Mouse (Mus musculus) urinary bladder, postnatal 25 days (tissue): ENCODE measurements around the gene Mterf2.
A peak's percentile ranks its signal among the peaks of the same experiment; 100 is the strongest.

Source experiments
- DNase-seq: peaks from one replicate; pipeline ENCODE4 v3.0.0; 2022; ENCODE audit warnings: low spot score

Gene Mterf2

GRCm38 (mm10) chr10:85127395-85128287 is at the start of gene Mterf2:
Mterf2 (minus strand) TSS chr10:85128027.
- DNase-seq = peak; percentile 69

GRCm38 (mm10) chr10:85176640-85177039 is 48.8 kb upstream of the Mterf2 start:
- DNase-seq = no peak

DNA sequence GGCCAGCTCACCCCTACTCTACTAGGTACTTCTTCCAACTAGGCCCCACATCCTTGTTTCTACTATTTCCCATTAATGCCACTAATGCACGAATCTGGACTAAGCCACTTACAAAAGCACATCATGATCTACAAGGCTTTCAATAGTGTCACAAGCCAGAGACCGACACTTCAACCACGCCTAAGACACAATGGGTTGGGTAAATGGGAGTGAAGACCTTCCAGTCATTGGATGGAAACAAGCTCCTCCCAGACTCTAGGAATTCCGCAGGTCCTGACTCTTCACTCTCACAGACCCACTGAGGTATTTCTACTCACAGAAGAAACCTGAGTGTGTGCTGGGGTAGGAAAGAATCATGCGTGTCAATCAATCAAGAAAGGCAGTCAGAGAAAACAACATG is 37.5 kb upstream of the Mterf2 start:
- no peak for DNase-seq

- DNase-seq = no peak
Observed at GRCm38 (mm10) chr10:85164791-85165190, 37.0 kb upstream of the Mterf2 start.

DNA sequence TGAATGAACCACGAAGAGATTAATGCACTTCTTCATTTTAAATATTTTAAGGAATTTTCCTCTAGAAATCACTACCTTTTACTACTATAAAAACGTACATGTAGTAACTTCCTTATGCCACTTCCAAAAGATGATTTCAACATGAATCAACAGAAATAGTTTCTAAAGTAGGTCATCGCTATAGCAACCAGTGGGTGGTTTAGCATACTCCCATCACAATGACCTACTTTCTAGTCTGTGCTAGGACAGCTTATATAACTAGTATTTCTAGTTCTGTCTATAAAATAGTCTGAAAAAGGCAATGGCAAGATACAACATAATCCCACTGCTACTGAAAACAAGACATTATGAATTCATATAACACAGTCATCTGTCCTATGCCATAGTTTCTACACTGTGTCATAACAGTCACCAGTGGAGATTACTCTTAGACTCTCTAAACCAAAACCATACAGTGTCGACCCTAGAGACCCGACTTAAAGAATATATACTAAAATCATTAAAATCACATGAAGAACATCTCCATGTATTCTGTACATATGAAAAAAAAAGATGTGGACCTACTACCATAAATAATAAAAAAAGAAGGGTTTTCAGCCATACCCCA is 34.0 kb upstream of the Mterf2 start:
- DNase-seq = no peak

DNA sequence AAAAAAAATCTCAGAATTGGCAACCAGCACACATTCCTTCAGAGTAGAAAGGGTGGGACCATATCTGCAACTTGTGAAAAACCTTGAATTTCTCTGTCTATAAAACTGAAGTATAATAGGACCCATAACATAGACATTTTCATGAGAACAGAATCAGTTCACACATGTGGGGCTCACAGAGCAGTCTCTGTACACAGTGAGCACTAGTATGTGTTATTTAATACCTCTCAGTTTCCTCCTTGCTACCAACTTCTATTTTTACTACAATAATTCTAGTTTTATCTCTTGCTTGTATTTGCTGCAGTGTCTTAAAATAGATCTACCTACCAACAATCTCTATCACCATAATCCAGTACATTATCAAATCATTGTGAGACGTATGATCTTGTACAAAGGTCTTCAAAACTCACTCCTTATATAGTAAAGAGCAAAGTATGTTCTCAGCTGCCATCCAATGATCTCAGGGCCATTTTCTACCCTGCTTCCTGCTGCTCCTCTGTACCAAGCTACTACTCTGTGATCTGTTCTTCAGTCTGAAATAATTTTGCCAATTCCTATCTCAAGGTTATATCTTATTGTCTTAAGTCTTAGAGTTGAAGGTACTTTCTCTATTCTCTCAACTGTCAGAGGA is 32.3 kb upstream of the Mterf2 start:
- no peak for DNase-seq

- no peak for DNase-seq
Observed at GRCm38 (mm10) chr10:85157451-85157850, 29.6 kb upstream of the Mterf2 start.

DNA sequence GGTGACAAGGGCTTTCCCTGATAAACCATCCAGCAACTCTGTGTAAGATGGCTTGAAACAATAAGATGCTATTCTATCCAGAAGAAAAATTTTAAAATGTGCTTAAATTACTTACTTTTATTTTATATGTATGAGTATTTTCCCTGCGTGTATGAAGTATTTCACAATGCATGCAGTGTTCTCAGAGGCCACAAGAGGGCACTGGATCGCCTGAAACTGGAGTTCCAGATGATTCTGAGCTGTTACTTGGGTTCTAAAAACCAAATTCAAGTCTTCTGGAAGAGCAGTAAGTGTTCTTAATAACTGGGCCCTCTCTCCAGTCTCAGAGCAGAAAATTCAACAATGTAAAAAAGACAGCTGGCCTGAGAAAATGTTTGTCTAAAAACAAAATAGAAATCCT is 26.4 kb upstream of the Mterf2 start:
- DNase-seq = peak; percentile 50

GRCm38 (mm10) chr10:85149226-85149625 is 21.4 kb upstream of the Mterf2 start:
- DNase-seq = no peak

DNA sequence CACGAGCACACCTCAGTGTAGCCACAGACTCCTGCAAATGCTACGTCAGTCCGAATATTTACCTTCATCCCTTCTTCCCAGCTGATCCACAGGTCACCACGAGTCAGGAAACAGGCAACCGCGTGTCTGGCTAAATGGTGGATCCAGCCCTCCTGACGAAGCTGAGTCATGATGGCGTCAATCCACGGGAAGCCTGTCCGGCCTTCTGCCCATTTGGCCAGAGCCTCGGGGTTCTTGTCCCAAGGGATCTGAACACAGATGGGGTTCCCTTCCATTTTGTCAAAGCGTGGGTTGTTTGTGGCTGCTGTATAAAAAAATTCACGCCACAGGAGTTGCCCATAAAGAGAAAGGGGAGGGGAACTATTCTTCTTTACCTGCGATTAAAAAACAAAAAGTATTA is 18.5 kb upstream of the Mterf2 start:
- DNase-seq = no peak

- no peak for DNase-seq
Observed at GRCm38 (mm10) chr10:85141465-85141864, 13.6 kb upstream of the Mterf2 start.

GRCm38 (mm10) chr10:85136573-85136972 is 8.7 kb upstream of the Mterf2 start:
- no peak for DNase-seq

GRCm38 (mm10) chr10:85128453-85128852 is 626 bp upstream of the Mterf2 start:
- peak; percentile 16 for DNase-seq

- no peak for DNase-seq
Observed at GRCm38 (mm10) chr10:85125184-85125583, 2.6 kb downstream of the Mterf2 start.

- DNase-seq = no peak
Observed at GRCm38 (mm10) chr10:85114409-85114808, 13.4 kb downstream of the Mterf2 start.

- DNase-seq = peak; percentile 8
Observed at GRCm38 (mm10) chr10:85103085-85103885, 24.5 kb downstream of the Mterf2 start.

GRCm38 (mm10) chr10:85102247-85103084 is 25.4 kb downstream of the Mterf2 start, which contains the start of the genes Fhl4 and Tmem263:
Fhl4 (minus strand) TSS chr10:85102495.
Tmem263 (plus strand) TSS chr10:85102627.
- DNase-seq = peak; percentile 67

DNA sequence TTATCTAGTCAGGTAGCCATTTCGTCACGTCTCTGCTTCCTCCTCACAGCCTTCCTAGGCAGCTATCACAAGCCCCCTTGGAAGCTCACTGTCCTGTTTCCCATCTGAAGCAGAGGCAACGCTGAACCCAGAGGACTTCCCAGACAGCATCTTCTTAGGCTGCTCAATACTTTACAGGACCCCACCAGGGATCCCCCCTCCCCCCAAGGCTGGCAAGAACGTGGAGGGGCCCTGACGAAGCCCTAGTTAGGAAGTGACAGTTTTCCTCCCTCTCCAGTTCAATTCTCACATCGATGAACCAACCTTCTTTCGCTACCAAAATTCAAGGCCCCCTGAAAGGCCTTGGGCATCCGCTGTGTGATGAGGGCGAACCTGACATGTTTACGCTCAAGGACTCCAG is 26.0 kb downstream of the Mterf2 start:
- DNase-seq = peak; percentile 3

- no peak for DNase-seq
Observed at GRCm38 (mm10) chr10:85071605-85072152, 56.1 kb downstream of the Mterf2 start.
